Mouse (Mus musculus) regulatory T cell (primary cell): Measurements from ENCODE around the gene Ankrd13d.

Experiments
- in situ Hi-C: fragments of 300-600 bp; cut with MboI, MseI; formaldehyde crosslinking; loops from one replicate; pipeline ENCODE4 v1.15.1; 2025; ENCODE audit warnings: high pct_unique_total_duplicates

Gene Ankrd13d

GRCm38 (mm10) chr19:4282898-4283553 is at the start of gene Ankrd13d:
Ankrd13d (minus strand) TSS chr19:4283137.
- in situ Hi-C loops: no loop called here

- in situ Hi-C loops: no loop called here
Observed at GRCm38 (mm10) chr19:4332653-4333052, 49.7 kb upstream of the Ankrd13d start.

- in situ Hi-C loops: no loop called here
Observed at GRCm38 (mm10) chr19:4331273-4331672, 48.3 kb upstream of the Ankrd13d start.

GRCm38 (mm10) chr19:4330603-4331002 is 47.7 kb upstream of the Ankrd13d start:
- in situ Hi-C loops: no loop called here

GRCm38 (mm10) chr19:4328737-4329304 is 45.9 kb upstream of the Ankrd13d start:
- in situ Hi-C loops: no loop called here

- in situ Hi-C loops: no loop called here
Observed at GRCm38 (mm10) chr19:4326881-4327280, 43.9 kb upstream of the Ankrd13d start.

GRCm38 (mm10) chr19:4326106-4326505 is 43.2 kb upstream of the Ankrd13d start:
- in situ Hi-C loops: no loop called here

- in situ Hi-C loops: no loop called here
Observed at GRCm38 (mm10) chr19:4322134-4322533, 39.2 kb upstream of the Ankrd13d start.

- in situ Hi-C loops: no loop called here
Observed at GRCm38 (mm10) chr19:4321622-4322021, 38.7 kb upstream of the Ankrd13d start.

- in situ Hi-C loops: no loop called here
Observed at GRCm38 (mm10) chr19:4319272-4319671, 36.3 kb upstream of the Ankrd13d start.

- in situ Hi-C loops: no loop called here
Observed at GRCm38 (mm10) chr19:4317181-4317580, 34.2 kb upstream of the Ankrd13d start.

- in situ Hi-C loops: no loop called here
Observed at GRCm38 (mm10) chr19:4315223-4315944, 32.4 kb upstream of the Ankrd13d start.

GRCm38 (mm10) chr19:4309776-4310185 is 26.8 kb upstream of the Ankrd13d start:
- in situ Hi-C loops: loop anchor here (5.0 kb wide), 1 partner anchor 52 kb away; no protein-coding TSS in a partner anchor

- in situ Hi-C loops: no loop called here
Observed at GRCm38 (mm10) chr19:4309302-4309701, 26.4 kb upstream of the Ankrd13d start.

- in situ Hi-C loops: no loop called here
Observed at GRCm38 (mm10) chr19:4306190-4306577, 23.2 kb upstream of the Ankrd13d start, which contains the start of gene Grk2. Grk2 (minus strand) TSS chr19:4306222.

- in situ Hi-C loops: no loop called here
Observed at GRCm38 (mm10) chr19:4305491-4306189, 22.7 kb upstream of the Ankrd13d start.

- in situ Hi-C loops: no loop called here
Observed at GRCm38 (mm10) chr19:4304871-4305321, 22.0 kb upstream of the Ankrd13d start.

- in situ Hi-C loops: no loop called here
Observed at GRCm38 (mm10) chr19:4304251-4304821, 21.4 kb upstream of the Ankrd13d start.

GRCm38 (mm10) chr19:4303640-4303995 is 20.7 kb upstream of the Ankrd13d start:
- in situ Hi-C loops: no loop called here

GRCm38 (mm10) chr19:4302936-4303639 is 20.2 kb upstream of the Ankrd13d start:
- in situ Hi-C loops: no loop called here
